Mouse (Mus musculus) cerebellum, adult 2 months (tissue): Measurements from ENCODE around the gene Akap8.

Experiments used
- CTCF ChIP-seq: fragments of 200-500 bp; IDR thresholded peaks from 2 replicates; pipeline ENCODE4 v1.5.1; 2011; ENCODE audit warnings: low read depth, mild to moderate bottlenecking, control low read depth, low read length, moderate library complexity, borderline replicate concordance; ENCODE audit not compliant: insufficient read depth
- POLR2A ChIP-seq: fragments of 200-500 bp; IDR thresholded peaks from 2 replicates; pipeline ENCODE4 v1.6.1; 2011; ENCODE audit warnings: low read length, control low read depth, borderline replicate concordance; ENCODE audit not compliant: insufficient read depth

DNA sequence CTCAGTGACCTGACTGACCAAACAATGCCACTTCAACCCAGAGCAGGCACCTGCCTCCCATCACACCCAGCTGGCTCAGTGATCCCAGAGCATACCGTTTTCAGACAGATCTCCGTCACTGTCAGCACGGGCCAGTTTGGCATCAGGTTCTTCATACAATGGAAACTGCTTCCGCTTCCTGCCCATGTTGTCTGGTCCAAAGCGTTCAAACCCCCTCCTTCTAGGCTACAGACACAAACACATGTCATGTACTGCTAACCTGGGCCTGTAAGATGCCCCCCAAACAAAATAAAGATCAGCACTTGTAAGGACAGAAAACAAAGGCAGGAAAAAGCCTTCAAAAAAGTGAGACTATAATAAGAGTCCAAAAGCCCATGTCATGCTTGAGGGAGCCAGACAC is 5.5 kb downstream of the Akap8 start:
- TF ChIP-seq CTCF, result no peak
- no peak for TF ChIP-seq POLR2A
